Mouse (Mus musculus) frontal cortex, postnatal 14 days (tissue): ENCODE measurements around the gene Iqcn.

ENCODE experiments used
- DNase-seq, 2 experiments: peaks; one replicate each; pipeline ENCODE4 v3.0.0; 2022; ENCODE audit warnings: low spot score in 2 of 2

Gene Iqcn

GRCm38 (mm10) chr8:70678679-70679078 lies 24.6 kb upstream of the Iqcn start:
- no peak for DNase-seq

- no peak for DNase-seq
Observed at GRCm38 (mm10) chr8:70679404-70679803, 23.9 kb upstream of the Iqcn start.

DNA sequence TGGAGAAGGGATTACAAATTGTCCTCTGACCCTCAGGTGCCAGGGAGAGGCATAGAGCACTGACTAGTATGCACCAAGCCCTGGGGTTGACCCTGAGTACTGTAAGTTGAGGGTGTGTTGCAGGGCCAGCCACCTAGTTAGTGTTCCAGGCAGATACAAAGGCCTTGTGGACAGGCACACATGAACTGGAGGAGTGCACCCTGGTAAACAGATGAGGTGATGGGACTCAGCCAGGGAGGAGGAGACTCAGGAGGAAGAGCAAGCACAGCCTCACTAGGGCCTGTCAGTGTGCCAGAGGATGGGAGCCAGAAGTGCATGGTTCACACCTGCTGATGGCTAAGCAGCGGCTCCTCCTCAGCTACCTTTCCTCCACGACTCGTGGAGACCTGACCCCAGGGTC lies 23.2 kb upstream of the Iqcn start:
- DNase-seq, result no peak

DNA sequence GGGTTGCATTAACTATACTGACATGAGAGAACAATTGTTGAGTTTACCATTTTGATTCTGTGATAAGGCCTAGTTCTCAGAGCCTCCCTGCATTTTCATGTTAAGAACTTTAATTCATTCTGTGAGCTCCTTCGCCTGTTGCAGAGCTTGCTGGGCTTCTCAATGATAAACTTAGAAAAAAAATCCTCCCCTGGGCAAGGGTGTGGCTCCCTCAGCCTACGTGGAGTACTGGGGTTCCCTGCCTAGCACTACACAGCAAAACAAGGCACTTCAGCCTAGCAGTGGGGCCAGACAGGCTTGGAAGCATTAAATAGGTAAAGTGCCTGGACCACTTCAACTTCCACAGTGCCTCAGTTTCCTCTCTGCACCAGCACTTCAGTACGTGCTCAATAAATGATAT lies 21.8 kb upstream of the Iqcn start:
- no peak for DNase-seq

DNA sequence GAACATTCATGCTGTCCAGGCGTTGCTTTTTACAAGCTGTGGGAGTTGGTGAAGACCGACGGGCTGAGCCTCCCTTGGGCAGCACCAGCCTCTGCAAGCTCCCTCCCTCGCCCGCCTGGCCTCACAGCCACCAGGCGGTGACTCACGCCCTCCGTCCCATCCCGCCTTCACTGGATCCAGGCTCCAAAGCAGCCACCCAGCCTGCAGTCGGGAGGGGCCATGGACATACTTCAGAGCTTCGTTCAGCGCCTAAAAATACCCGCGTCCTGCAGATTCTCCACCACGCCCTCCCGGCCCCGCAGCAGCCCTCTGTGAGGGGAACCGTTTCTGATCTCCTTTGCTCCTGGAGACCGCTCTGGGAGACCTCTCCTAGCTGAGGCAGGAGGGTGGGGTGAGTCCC lies 21.1 kb upstream of the Iqcn start:
- no peak for DNase-seq

DNA sequence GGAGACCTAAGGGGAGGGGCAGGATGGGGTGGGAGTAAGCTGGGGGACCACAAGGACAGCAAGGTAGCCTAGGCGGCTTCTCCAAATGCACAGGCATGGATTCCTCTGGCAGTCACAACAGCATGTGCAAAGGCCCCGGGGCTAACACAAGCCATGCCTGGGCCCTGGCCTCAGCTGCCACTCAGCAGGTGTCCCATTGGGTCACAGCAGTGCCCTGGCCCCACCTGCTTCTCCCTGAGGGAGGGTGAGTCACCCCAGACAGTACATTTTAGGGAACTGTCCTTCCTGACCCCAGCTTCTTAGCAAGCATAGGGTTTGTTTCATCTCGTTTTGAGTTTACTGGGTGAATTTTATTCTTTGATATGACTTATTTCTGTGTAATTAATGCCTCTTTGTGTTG lies 20.6 kb upstream of the Iqcn start:
- DNase-seq, result no peak

GRCm38 (mm10) chr8:70684291-70684690 lies 19.0 kb upstream of the Iqcn start:
- peak; percentile 58 to 79 for DNase-seq

GRCm38 (mm10) chr8:70687576-70687975 lies 15.7 kb upstream of the Iqcn start:
- no peak for DNase-seq

DNA sequence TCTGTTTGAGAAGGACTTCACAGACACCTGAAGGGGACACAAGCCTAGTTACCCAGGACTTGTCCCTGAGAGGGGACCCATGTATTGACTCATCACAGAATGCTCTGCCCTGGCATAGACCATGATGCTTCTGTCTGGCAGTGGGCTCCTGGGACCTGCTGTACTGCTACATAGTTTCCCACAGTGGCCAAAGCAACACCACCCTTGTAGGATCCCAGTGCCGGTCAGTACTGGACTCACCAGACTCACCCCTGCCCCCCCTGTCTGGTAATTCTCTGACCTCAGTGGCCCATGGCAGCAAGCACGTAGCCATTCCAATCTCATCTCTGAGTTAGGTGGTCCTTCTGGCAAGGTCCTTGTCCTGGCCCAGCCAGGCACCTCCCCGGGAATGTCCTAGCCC lies 15.1 kb upstream of the Iqcn start:
- no peak for DNase-seq

DNA sequence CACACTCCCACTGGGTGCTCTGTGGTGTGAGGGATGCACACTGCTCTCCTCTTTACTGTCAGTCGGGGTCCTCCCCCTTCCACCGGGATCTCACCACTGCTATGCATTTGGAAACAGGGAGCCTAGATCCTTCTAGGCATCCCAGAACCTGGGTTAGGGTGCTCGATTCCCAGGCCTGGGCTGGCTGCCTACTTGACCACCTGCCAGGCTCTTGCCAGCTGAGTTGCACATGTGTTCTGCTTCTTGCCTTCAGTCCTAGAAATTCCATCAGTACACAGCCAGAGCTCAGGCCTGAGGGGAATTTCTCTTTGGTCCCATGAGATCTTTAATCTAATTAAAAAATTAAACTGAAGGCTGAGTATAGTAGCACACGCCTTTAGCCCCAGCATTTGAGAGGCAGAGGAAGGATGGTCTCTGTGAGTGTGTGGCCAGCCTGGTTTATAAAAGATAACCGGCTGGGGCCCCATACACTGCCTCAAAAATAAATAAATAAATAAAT lies 13.3 kb upstream of the Iqcn start:
- DNase-seq, result no peak

- no peak for DNase-seq
Observed at GRCm38 (mm10) chr8:70691230-70691629, 12.0 kb upstream of the Iqcn start.

GRCm38 (mm10) chr8:70691727-70692231 lies 11.5 kb upstream of the Iqcn start:
- DNase-seq, result no peak

DNA sequence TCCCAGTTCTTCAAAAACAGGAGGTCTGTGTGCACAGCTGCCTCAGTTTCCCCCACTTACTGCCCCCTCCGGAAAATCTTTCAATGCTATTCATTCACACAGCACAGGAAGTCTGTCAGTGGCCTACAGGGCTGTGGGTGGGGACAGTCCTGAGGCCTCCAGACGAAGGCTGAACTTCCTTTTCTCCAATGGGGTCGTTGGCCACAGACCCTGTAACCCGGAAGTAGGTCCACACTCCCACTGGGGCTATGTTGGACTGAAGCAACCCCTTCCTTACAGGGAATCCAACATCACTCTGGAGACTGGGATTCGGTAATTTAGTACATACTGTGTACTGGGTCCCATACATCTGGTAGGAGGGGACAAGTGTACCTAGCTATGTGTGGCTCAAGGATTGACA lies 9.6 kb upstream of the Iqcn start:
- no peak for DNase-seq

DNA sequence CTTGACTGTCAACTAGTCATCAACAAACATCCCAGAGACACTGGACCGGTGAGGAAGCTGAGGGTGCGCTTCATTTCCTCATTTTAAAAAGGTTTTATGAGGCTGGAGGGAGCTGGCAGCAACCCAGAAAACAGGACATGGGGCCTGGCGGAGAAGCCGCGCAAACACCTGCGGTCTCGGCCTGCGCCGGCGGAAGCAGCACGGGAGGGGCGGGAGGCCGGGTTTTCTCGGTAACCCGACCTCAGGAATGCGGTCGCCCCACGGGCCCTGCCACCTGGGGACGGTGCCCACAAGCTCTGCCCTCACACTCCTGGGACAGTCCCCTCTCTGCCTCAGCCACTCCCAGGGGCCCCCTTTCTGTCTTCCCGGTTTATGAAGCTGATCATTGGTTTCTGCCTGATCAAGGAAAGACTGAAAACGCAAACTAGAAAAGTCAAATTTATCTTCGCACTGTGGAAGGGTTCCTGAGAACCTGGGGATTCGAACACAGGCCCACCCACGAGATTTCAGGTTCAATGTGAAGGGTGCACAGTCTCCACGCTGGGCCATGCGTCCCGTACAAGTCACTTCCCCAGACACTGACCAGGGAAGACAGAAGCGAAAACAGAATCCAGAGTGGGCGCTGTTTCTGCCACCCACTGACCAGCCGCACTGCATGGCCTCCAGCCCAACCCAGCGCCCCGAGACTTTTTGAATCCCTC lies 7.8 kb upstream of the Iqcn start:
- DNase-seq, result no peak

DNA sequence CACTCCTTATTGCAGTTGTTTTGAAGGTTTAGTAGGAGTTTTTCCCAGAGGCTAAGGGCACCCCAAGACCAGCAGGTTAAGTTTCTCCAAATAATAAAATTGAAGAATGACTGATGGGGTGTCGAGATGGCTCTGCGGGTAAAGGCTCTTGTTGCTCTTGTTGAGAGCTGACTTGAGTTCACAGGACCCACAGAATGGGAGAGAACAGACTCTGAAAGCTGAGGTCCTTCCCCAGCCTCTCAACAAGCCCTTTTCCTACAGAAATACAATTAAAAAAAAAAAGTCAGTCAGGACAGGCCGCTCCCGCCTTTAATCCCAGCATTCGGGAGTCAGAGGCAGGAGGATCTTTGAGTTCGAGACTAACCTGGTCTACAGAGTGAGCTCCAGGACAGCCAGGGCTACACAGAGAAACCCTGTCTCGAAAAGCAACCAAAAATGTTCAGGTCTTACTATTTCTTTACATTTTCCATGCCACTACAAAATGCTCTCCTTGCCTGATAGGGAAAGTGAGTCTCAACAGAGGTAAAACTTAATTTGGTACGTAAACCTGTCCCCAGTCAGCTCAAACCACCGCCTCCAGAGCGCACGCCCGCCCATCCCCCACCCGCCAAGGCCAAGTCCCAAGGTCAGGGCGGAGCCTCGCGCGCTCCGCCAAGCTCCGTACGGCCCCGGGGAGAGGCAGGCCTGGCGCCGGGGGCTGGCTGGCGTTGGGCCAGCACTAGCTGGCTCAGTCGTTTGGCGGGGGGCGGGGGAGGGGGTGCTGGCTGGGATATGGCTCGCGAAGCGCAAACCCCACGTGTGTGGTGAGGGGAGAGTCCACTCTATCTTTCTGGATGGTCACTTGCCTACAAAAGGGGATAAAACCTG lies 7.0 kb upstream of the Iqcn start:
- no peak for DNase-seq

DNA sequence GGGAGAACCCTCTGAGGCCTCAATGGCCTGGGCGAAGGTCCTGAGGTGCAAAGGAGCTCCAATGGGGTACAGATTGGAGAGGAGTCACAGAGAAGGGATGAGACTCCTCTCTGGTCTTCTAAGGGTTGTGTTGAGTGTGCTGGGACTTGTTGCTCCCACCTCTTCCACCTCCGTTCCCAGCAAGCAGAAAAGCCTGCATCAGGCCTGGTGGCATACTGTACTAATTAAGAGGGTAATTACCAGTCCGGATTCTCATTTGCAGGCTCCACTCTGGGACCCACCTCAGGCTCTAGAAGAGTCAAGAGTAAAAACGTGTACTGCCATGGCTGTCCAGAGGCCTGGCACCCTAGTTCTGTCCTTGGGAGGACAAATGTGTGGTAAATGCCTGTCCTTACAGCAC lies 6.3 kb upstream of the Iqcn start:
- no peak for DNase-seq

DNA sequence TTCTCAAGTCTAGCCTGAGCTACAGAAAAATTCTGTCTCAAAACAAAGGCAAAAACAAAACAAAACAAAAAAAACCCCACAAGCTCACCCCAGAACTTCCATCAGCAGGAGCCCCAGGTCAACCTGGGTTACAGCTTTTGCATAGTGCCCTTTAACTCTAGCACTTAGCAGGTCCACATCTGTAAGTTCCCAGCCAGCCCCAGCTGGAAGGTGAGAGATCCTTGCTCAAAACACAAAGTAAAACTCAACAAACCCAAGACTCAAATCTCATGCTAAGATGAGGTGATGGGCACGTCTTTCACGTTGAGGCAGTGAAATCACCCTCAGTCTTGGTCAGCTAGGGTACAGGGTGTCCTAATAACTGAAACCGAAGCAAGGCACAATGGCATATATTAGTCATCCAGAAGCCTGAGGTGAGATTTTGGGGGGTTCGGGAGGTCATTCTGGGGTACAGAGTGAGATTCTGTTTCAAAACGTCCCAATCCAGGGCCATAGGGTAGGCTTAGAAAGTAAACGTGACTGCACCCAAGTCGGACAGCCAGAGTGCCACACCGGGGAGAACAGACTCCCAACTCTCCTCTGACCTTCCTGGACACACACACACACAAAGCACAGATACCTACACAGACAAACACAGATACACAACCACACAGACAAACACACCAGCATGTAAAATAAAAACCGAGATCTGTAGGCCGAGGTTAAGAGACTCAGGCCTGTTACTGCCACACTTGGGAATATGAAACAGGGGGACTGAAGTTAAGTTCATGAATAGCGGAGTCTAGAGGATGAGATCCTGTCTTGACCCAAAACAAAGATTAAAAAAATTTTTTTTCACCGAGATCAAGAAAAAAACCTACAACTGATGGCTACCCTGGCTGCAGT lies 5.6 kb upstream of the Iqcn start:
- no peak for DNase-seq

DNA sequence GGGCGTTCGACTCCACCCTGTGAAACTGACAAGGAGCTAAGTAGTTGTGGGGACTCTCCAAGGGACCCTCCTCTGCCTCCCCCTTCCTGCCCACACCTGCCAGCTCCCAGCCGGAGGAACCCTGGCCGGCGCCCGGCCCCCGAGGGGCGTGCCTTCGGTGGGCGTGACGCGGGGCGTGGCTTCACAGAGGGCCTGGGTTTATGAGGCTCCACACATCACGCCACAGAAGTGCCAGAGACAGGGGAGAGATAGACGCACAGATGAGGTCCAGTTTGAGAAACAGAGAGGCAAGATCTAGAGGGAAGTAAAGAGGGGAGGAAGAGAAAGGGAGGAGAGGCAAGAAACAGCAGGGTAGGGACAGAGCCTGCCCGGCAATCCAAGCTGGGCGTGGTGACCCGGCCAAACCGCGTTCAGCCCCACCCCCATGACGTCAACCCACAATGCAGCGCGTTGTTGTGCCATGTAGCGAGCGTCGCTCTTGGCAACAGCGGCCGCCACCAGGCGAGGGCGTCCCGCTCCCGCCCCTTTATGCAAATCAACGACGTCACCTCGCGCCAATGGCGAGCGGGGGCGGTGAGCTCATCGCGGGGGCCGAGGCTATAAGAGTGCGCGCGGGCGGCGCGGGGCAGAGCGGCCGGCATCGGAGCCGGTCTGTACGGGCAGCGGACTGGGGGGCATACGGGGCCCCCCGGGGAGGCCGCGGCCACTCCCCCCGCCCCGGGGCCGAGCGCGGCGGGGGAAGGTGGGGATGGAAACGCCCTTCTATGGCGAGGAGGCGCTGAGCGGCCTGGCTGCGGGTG lies 4.7 kb upstream of the Iqcn start, which contains the start of gene Jund:
Gene Jund, plus strand, starts transcription at position 640 of the 800 bp plus-strand sequence.
- DNase-seq, result peak; percentile 97 to 98

- DNase-seq, result peak; percentile 50 to 54
Observed at GRCm38 (mm10) chr8:70699116-70699833, 4.0 kb upstream of the Iqcn start.

DNA sequence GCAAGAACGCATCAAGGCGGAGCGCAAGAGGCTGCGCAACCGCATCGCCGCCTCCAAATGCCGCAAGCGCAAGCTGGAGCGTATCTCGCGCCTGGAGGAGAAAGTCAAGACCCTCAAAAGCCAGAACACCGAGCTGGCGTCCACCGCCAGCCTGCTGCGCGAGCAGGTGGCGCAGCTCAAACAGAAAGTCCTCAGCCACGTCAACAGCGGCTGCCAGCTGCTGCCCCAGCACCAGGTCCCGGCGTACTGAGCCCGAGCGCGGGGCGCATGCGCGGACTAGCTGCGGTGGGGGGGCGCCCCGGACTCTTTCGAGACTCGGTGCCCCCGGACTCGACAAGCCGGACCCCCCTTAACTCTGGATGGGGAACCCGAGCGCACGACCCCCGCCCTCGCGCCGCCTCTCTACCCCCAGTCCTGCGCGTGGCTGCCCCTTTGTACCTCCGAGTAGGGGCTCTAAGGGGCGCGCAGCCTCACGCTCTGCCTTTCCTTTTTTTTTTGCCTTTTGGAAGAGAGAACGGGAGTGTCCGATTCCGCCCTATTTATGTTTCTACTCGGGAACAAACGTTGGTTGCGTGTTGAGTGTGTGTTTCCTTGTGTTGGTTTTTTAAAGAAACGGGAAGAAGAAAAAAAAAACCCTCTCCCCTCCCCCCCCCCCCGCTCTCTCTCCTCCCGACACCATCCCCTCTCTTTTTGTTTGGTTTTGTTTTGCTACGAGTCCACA lies 3.3 kb upstream of the Iqcn start:
- DNase-seq, result peak; percentile 79 to 80
